ENCODE assay signal across 11 mouse cellular contexts in genomic region chr13:49036928-49037574, GRCm38 (mm10).
DNase-seq lines count a peak whose midpoint lies in the region; ATAC-seq lines count a peak whose summit lies in the region.
"Had no signal": no experiment of that assay in that cellular context is flagged by ENCODE, and none has a peak within 500 bp of the region (broad histone marks: within the 10 kb centered on the region; RNA-seq: fewer than 3 reads in every experiment).

No protein-coding gene starts in this region.

- DNase-seq in heart, adult 11 months = no peak
- DNase-seq in adipocyte (ENCODE audit: low spot score) = peak; percentile 8
- no peak for DNase-seq in hindbrain, embryonic 10.5 days (ENCODE audit: low spot score)
- DNase-seq in lung, postnatal 4 days = peak; percentile 38 to 41
- DNase-seq in natural killer cell, adult 2 months (ENCODE audit: low spot score in 2 of 2) = no peak
- DNase-seq in gastrocnemius, adult 8-10 months (ENCODE audit: low spot score in 2 of 2) = no peak
- DNase-seq in left cerebral cortex, adult 18-20 months (ENCODE audit: low spot score in 2 of 2) = no peak
- DNase-seq: right cerebral cortex, adult 18-20 months had no signal

- H3K4me1 ChIP-seq in heart, embryonic 15.5 days (replicated peaks) = peaks cover 19% of the 10 kb centered on the region
- peaks cover 22% of the 10 kb centered on the region for H3K4me1 ChIP-seq in hindbrain, embryonic 10.5 days (replicated peaks)
- H3K4me1 ChIP-seq: liver, embryonic 15.5 days had no signal

- H3K9ac ChIP-seq in heart, embryonic 15.5 days = no peak overlapping the region
- H3K9ac ChIP-seq: liver, embryonic 15.5 days had no signal

- no peak for ATAC-seq in heart, embryonic 15.5 days (replicated peaks; ENCODE audit: insufficient number of reproducible peaks, insufficient read depth, low FRiP score, low read depth)

- 48% methylated on average over 7 of the region's 7 CpGs for WGBS in heart, embryonic 15.5 days
- 80% methylated on average over 7 of the region's 7 CpGs for WGBS in hindbrain, embryonic 10.5 days

- no peaks in the 10 kb centered on the region for H3K27me3 ChIP-seq in heart, embryonic 15.5 days
- no peaks in the 10 kb centered on the region; the same call in 1 of the 2 replicates for H3K27me3 ChIP-seq in hindbrain, embryonic 10.5 days (ENCODE audit: insufficient read depth, poor library complexity, severe bottlenecking)
- H3K27me3 ChIP-seq: liver, embryonic 15.5 days had no signal

- H3K4me2 ChIP-seq in heart, embryonic 15.5 days = no peak overlapping the region
- H3K4me2 ChIP-seq: liver, embryonic 15.5 days had no signal

- H3K27ac ChIP-seq in heart, embryonic 15.5 days = peak overlapping the region; percentile 53
- peak overlapping the region; percentile 45; the same call in 1 of the 2 replicates for H3K27ac ChIP-seq in hindbrain, embryonic 10.5 days
- H3K27ac ChIP-seq: liver, embryonic 15.5 days had no signal

- no peak overlapping the region for H3K4me3 ChIP-seq in heart, embryonic 15.5 days
- H3K4me3 ChIP-seq in hindbrain, embryonic 10.5 days = no peak overlapping the region
- H3K4me3 ChIP-seq: liver, embryonic 15.5 days had no signal

- H3K36me3 ChIP-seq in heart, embryonic 15.5 days = no peaks in the 10 kb centered on the region
- peaks cover 42% of the 10 kb centered on the region for H3K36me3 ChIP-seq in hindbrain, embryonic 10.5 days
- H3K36me3 ChIP-seq: G1E; liver, embryonic 15.5 days had no signal

- H3K9me3 ChIP-seq in heart, embryonic 15.5 days (replicated peaks) = no peaks in the 10 kb centered on the region
- no peaks in the 10 kb centered on the region for H3K9me3 ChIP-seq in hindbrain, embryonic 10.5 days
- H3K9me3 ChIP-seq: G1E; liver, embryonic 15.5 days had no signal

Comparison
In these comparisons a context has a peak if more than half of its experiments do, and no peak if none do; other contexts are left out.
1. DNase-seq: peak in adipocyte (single experiment) and lung, postnatal 4 days (2 of 2); none in heart, adult 11 months (single experiment), hindbrain, embryonic 10.5 days (single experiment), natural killer cell, adult 2 months (0 of 2), gastrocnemius, adult 8-10 months (0 of 2) and left cerebral cortex, adult 18-20 months (0 of 2).